In the genomic region with DNA sequence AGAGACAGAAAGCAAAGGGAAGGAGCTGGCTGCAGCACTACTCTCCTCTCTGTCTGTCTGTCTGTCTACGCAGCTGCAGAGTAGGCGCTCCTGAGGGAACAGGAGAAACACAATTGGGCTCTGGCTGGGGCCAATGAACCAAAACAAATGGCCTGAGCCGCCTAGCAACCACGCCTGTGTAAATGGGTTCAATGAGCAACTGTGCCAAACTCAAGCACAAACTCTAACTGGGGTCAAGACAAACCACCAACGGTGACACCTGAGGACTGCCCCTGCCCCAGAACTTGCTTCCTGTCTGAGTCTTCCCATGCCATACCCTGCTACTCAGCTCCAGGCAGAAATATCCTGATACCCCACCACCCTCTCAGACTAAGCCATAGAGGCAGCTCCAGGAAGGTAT, we compare ENCODE assay signal across 22 mouse cellular contexts. TPM values are rescaled to one million over a fixed set of nuclear protein-coding genes. Genes with fewer than 3 reads are reported as not detected.
A peak's percentile ranks its signal among the peaks of the same experiment; 100 is the strongest.
DNase-seq lines count a peak whose midpoint lies in the region; ATAC-seq lines count a peak whose summit lies in the region.
"Had no signal": no experiment of that assay in that cellular context is flagged by ENCODE, and none has a peak within 500 bp of the region (broad histone marks: within the 10 kb centered on the region; RNA-seq: fewer than 3 reads in every experiment).

No protein-coding gene starts in this region.

- H3K27me3 ChIP-seq in forebrain, embryonic 10.5 days (ENCODE audit: poor library complexity, severe bottlenecking), result no peaks in the 10 kb centered on the region
- H3K27me3 ChIP-seq in forebrain, embryonic 15.5 days, result no peaks in the 10 kb centered on the region
- no peaks in the 10 kb centered on the region for H3K27me3 ChIP-seq in midbrain, embryonic 13.5 days
- H3K27me3 ChIP-seq in midbrain, embryonic 16.5 days (ENCODE audit: control insufficient read depth, insufficient read depth, low read depth, low read length), result no peaks in the 10 kb centered on the region
- H3K27me3 ChIP-seq in kidney, embryonic 15.5 days, result no peaks in the 10 kb centered on the region
- H3K27me3 ChIP-seq: CH12.LX; intestine, embryonic 15.5 days; limb, embryonic 15.5 days; Patski had no signal

- no peak overlapping the region for H3K4me2 ChIP-seq in forebrain, embryonic 15.5 days (replicated peaks)
- no peak overlapping the region for H3K4me2 ChIP-seq in midbrain, embryonic 13.5 days (replicated peaks)
- H3K4me2 ChIP-seq in midbrain, embryonic 16.5 days (ENCODE audit: low read length), result no peak overlapping the region
- H3K4me2 ChIP-seq in kidney, embryonic 15.5 days, result peak overlapping the region; percentile 21; the same call in 1 of the 2 replicates
- H3K4me2 ChIP-seq: hindbrain, embryonic 14.5 days; intestine, embryonic 15.5 days; limb, embryonic 15.5 days had no signal

- no peaks in the 10 kb centered on the region for H3K9me3 ChIP-seq in forebrain, embryonic 10.5 days
- no peaks in the 10 kb centered on the region for H3K9me3 ChIP-seq in forebrain, embryonic 15.5 days
- no peaks in the 10 kb centered on the region for H3K9me3 ChIP-seq in midbrain, embryonic 13.5 days
- H3K9me3 ChIP-seq in midbrain, embryonic 16.5 days (replicated peaks; ENCODE audit: control insufficient read depth, low read length, poor library complexity, severe bottlenecking), result no peaks in the 10 kb centered on the region
- no peaks in the 10 kb centered on the region for H3K9me3 ChIP-seq in kidney, embryonic 15.5 days (replicated peaks)
- H3K9me3 ChIP-seq: heart, embryonic 10.5 days; intestine, embryonic 15.5 days; limb, embryonic 15.5 days had no signal

- peaks cover 20% of the 10 kb centered on the region for H3K4me1 ChIP-seq in forebrain, embryonic 10.5 days
- no peaks in the 10 kb centered on the region for H3K4me1 ChIP-seq in forebrain, embryonic 15.5 days
- no peaks in the 10 kb centered on the region for H3K4me1 ChIP-seq in midbrain, embryonic 13.5 days (replicated peaks)
- no peaks in the 10 kb centered on the region for H3K4me1 ChIP-seq in midbrain, embryonic 16.5 days (ENCODE audit: control insufficient read depth, insufficient read depth, low read length)
- H3K4me1 ChIP-seq in kidney, embryonic 15.5 days, result peaks cover 28% of the 10 kb centered on the region
- H3K4me1 ChIP-seq: intestine, embryonic 15.5 days; limb, embryonic 15.5 days had no signal

- no peak overlapping the region for H3K4me3 ChIP-seq in forebrain, embryonic 10.5 days
- no peak overlapping the region for H3K4me3 ChIP-seq in forebrain, embryonic 15.5 days
- no peak overlapping the region for H3K4me3 ChIP-seq in midbrain, embryonic 13.5 days (replicated peaks)
- H3K4me3 ChIP-seq in midbrain, embryonic 16.5 days (ENCODE audit: low read depth, low read length), result no peak overlapping the region
- no peak overlapping the region for H3K4me3 ChIP-seq in kidney, embryonic 15.5 days (replicated peaks)
- H3K4me3 ChIP-seq: heart, embryonic 10.5 days; intestine, embryonic 15.5 days; limb, embryonic 15.5 days; myocyte had no signal

- 0 out of 2 replicates have a peak overlapping the region, but pooled peaks have one; percentile 16 for H3K27ac ChIP-seq in forebrain, embryonic 10.5 days
- H3K27ac ChIP-seq in forebrain, embryonic 15.5 days (replicated peaks), result no peak overlapping the region
- no peak overlapping the region for H3K27ac ChIP-seq in midbrain, embryonic 13.5 days
- no peak overlapping the region for H3K27ac ChIP-seq in midbrain, embryonic 16.5 days (ENCODE audit: low read length)
- peak overlapping the region; percentile 83 for H3K27ac ChIP-seq in kidney, embryonic 15.5 days
- H3K27ac ChIP-seq: heart, embryonic 10.5 days; hindbrain, embryonic 14.5 days; intestine, embryonic 15.5 days; limb, embryonic 15.5 days had no signal

- no peak for DNase-seq in forebrain, embryonic 10.5 days (ENCODE audit: extremely low spot score, low spot score)
- peak; percentile 39 for DNase-seq in retina, embryonic 14.5 days (ENCODE audit: low spot score)
- no peak for DNase-seq in embryo, embryonic 9.5 days (ENCODE audit: extremely low spot score)
- no peak for DNase-seq in gastrocnemius, postnatal 10 days
- DNase-seq: cerebellum, postnatal 10 days; embryo, embryonic 11 days; gastrocnemius, postnatal 14 days; lung, adult 18-20 months; right cerebral cortex, adult 18-20 months; spleen, adult 18-20 months had no signal

- no peak for ATAC-seq in forebrain, embryonic 15.5 days (replicated peaks)
- no peak for ATAC-seq in midbrain, embryonic 13.5 days
- no peak for ATAC-seq in midbrain, embryonic 16.5 days
- ATAC-seq in kidney, embryonic 15.5 days (replicated peaks; ENCODE audit: low FRiP score), result peak; percentile 66
- ATAC-seq: forebrain, embryonic 16.5 days; intestine, embryonic 15.5 days; Patski had no signal

- no peak overlapping the region for H3K9ac ChIP-seq in forebrain, embryonic 15.5 days (replicated peaks)
- H3K9ac ChIP-seq in midbrain, embryonic 13.5 days (replicated peaks), result 0 out of 2 replicates have a peak overlapping the region, but pooled peaks have one; percentile 32
- H3K9ac ChIP-seq in midbrain, embryonic 16.5 days (ENCODE audit: low read depth, low read length), result no peak overlapping the region
- no peak overlapping the region for H3K9ac ChIP-seq in kidney, embryonic 15.5 days
- H3K9ac ChIP-seq: hindbrain, embryonic 14.5 days; intestine, embryonic 15.5 days; limb, embryonic 15.5 days had no signal

- peaks cover 99% of the 10 kb centered on the region for H3K36me3 ChIP-seq in forebrain, embryonic 10.5 days (replicated peaks)
- peaks cover 59% of the 10 kb centered on the region for H3K36me3 ChIP-seq in forebrain, embryonic 15.5 days
- H3K36me3 ChIP-seq in midbrain, embryonic 13.5 days, result peaks cover 92% of the 10 kb centered on the region
- peaks cover 31% of the 10 kb centered on the region for H3K36me3 ChIP-seq in midbrain, embryonic 16.5 days (ENCODE audit: control insufficient read depth, insufficient read depth, low read length)
- peaks cover 92% of the 10 kb centered on the region for H3K36me3 ChIP-seq in kidney, embryonic 15.5 days

- WGBS in forebrain, embryonic 10.5 days, result 57% methylated on average over 5 of the region's 5 CpGs
- 46% methylated on average over 5 of the region's 5 CpGs for WGBS in forebrain, embryonic 15.5 days
- 51% methylated on average over 5 of the region's 5 CpGs for WGBS in midbrain, embryonic 13.5 days
- WGBS in midbrain, embryonic 16.5 days, result 39% methylated on average over 5 of the region's 5 CpGs
- WGBS in kidney, embryonic 15.5 days, result 37% methylated on average over 5 of the region's 5 CpGs

RNA-seq across cellular contexts. Expression of gene Wdr4, which starts 14.8 kb away (rescaled TPM):
- polyA plus RNA-seq in forebrain, embryonic 10.5 days (2016; fragmentation: Nextera tagmentation; extraction: Ambion mirVana), result 78.5 and 81.3 TPM in 2 replicates
- polyA plus RNA-seq in forebrain, embryonic 15.5 days (2015; fragmentation: Nextera tagmentation; extraction: Ambion mirVana), result 40.3 and 41.5 TPM in 2 replicates
- 39.6 and 43.1 TPM in 2 replicates for polyA plus RNA-seq in midbrain, embryonic 13.5 days (2015; fragmentation: Nextera tagmentation; extraction: Ambion mirVana)
- 38.5 and 43.7 TPM in 2 replicates for polyA plus RNA-seq in midbrain, embryonic 16.5 days (2015; fragmentation: Nextera tagmentation; extraction: Ambion mirVana)
- 46.5 and 49.6 TPM in 2 replicates for polyA plus RNA-seq in kidney, embryonic 15.5 days (2015; fragmentation: Nextera tagmentation; extraction: Ambion mirVana)
- 10 to 100 TPM in 1 of 2 experiments, 1 to 10 TPM in 1; 8.9 to 11.0 TPM for total RNA-seq in gastrocnemius, postnatal 10 days (2021)

RNA-seq across cellular contexts. Expression of gene Ndufv3, which starts 14.9 kb away (rescaled TPM):
- polyA plus RNA-seq in forebrain, embryonic 10.5 days (2016; fragmentation: Nextera tagmentation; extraction: Ambion mirVana), result 214 and 224 TPM in 2 replicates
- 334 and 349 TPM in 2 replicates for polyA plus RNA-seq in forebrain, embryonic 15.5 days (2015; fragmentation: Nextera tagmentation; extraction: Ambion mirVana)
- polyA plus RNA-seq in midbrain, embryonic 13.5 days (2015; fragmentation: Nextera tagmentation; extraction: Ambion mirVana), result 364 and 385 TPM in 2 replicates
- 400 and 424 TPM in 2 replicates for polyA plus RNA-seq in midbrain, embryonic 16.5 days (2015; fragmentation: Nextera tagmentation; extraction: Ambion mirVana)
- polyA plus RNA-seq in kidney, embryonic 15.5 days (2015; fragmentation: Nextera tagmentation; extraction: Ambion mirVana), result 261 TPM in 2 replicates
- total RNA-seq in gastrocnemius, postnatal 10 days (2021), result 100 to 1,000 TPM; 426 to 454 TPM

RNA-seq across cellular contexts. Expression of gene Pknox1, which starts 59.5 kb away (rescaled TPM):
- 18.3 and 19.1 TPM in 2 replicates for polyA plus RNA-seq in forebrain, embryonic 10.5 days (2016; fragmentation: Nextera tagmentation; extraction: Ambion mirVana)
- polyA plus RNA-seq in forebrain, embryonic 15.5 days (2015; fragmentation: Nextera tagmentation; extraction: Ambion mirVana), result 31.3 and 33.2 TPM in 2 replicates
- 23.8 and 24.6 TPM in 2 replicates for polyA plus RNA-seq in midbrain, embryonic 13.5 days (2015; fragmentation: Nextera tagmentation; extraction: Ambion mirVana)
- 18.8 and 25.0 TPM in 2 replicates for polyA plus RNA-seq in midbrain, embryonic 16.5 days (2015; fragmentation: Nextera tagmentation; extraction: Ambion mirVana)
- 36.7 and 40.5 TPM in 2 replicates for polyA plus RNA-seq in kidney, embryonic 15.5 days (2015; fragmentation: Nextera tagmentation; extraction: Ambion mirVana)
- total RNA-seq in gastrocnemius, postnatal 10 days (2021), result 10 to 100 TPM; 11.1 to 16.8 TPM

Comparison
In these comparisons a context has a peak if more than half of its experiments do, and no peak if none do; other contexts are left out.
1. H3K27ac ChIP-seq: peak in forebrain, embryonic 10.5 days (single experiment) and kidney, embryonic 15.5 days (single experiment); none in forebrain, embryonic 15.5 days (single experiment), midbrain, embryonic 13.5 days (single experiment) and midbrain, embryonic 16.5 days (single experiment).